Mouse (Mus musculus): ENCODE measurements around the gene Fbxo24.

Gene Fbxo24

DNA sequence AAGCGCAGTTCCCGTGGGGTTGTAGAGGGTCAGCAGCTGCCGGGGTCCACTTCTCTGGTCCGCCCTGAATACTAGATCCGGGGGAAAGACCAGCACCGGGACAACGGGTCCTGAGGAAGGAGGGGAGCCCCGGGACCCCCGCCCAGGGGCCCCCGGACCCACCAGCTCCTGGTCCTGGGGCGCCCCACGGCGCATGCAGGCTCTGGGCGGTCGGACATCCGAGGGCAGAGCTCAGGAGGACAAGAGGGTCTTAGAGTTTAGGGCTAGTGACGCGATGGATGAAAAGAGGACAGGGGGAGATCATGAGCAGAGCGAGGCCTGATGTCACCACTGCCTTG lies 28.6 kb downstream of the Fbxo24 start:
- no peak for DNase-seq

DNA sequence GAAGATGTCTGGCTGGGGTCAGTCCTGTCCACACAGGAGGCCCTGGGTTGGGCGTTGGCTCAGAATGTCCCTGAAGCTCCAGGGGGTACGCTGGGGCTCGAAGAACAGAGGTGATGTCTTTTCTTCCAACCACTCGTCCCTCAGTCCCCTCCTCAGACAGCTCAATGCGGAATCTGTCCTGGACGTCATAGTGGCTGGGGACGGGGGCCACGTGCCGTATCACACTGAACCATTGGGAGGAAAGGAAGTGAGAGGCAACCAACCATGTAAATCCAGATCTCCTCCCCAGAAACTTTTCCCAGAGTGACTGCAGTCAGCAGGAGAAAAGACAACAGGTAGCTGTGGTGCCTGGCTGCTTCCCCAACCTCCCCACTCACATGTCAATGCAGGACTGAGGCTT lies 29.2 kb downstream of the Fbxo24 start:
- no peak for DNase-seq

DNA sequence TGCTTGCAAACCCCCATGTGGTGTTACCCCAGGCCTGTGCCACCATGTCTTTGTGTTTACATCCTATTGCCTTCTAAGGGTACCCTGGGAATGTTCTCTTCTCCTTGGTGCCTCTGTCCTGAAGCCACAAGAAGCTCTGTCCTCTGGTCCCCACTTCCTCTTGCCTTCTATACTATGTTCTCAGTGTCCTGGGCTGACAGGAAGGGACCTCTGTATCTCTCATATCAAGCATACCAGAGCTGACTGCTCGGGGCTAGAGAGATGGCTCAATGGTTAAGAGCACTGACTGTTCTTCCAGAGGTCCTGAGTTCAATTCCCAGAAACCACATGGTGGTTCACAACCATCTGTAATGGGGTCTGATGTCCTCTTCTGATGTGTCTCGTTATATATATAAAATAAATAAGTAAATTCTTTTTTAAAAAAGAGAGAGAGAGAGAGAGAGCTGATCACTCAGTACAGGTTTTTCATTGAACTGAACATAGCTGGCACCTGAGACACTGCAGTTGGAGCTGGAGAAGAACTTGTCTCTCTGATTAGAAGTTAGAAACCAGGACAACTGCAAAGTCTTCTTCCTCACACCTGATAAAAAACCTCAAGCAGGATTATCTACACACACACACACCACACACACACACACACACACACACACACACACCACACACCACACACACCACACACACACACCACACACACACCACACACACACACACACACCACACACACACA lies 30.5 kb downstream of the Fbxo24 start:
- no peak for DNase-seq

DNA sequence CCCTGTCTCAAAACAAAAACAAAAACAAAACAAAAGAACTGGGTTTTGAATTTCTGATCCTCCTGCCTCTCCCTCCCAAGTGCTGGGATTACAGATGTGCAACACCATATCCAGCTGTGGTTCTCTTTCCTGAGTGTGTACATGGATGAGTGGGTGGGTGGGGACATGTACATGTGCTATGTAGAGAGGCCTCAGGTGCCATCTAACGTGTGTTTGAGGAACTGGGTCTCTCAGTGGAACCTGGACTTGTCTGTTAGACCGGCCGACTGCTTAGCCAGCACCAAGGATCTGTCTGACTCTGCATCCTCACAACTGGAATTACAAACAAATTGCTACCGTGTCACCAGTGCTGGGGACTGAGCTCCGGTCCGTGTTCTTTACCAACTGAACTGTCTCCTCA lies 31.2 kb downstream of the Fbxo24 start:
- DNase-seq: no peak

DNA sequence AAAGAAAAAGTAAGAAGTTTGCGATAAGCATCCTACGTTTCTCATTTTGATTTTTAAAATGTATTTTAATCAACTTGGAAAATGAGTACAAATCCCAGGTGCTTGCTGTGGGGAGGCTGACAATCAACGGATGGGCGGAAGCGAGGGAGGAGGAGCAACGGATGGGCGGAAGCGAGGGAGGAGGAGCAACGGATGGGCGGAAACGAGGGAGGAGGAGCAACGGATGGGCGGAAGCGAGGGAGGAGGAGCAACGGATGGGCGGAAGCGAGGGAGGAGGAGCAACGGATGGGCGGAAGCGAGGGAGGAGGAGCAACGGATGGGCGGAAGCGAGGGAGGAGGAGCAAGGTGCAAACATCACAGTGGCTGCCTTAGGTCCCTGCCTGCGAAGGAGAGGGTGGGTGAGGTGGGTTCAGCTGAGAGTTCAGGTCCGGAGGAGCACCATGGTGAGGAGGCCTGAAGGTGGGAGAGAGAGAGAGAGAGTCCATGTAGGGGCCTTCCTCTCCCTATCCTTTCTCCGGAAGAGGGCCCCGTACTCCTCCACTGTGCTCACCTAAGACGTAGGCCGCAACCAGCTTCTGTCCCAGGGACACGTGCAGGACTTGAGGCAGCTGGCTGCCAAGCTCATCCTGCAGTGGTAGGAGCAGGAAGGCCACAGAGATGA lies 32.1 kb downstream of the Fbxo24 start:
- no peak for DNase-seq

DNA sequence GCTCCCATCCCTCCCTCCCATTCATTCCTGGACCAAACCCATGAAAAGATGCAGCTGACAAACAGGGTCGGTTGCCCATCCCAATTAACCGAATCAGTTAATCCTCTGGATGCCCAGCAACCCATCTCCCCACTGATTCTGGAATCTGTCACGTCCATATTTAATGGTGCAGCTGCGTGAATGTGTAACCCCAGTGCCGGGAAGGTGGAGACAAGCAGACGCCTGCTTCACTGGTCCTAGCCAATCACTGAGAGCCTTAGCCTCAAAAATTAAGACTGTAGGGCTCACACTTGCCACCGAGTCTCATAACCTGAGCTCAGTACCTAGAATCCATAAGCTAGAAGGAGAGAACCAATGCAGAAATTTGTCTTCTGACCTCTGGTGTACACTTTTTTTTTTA lies 32.9 kb downstream of the Fbxo24 start:
- DNase-seq: no peak

DNA sequence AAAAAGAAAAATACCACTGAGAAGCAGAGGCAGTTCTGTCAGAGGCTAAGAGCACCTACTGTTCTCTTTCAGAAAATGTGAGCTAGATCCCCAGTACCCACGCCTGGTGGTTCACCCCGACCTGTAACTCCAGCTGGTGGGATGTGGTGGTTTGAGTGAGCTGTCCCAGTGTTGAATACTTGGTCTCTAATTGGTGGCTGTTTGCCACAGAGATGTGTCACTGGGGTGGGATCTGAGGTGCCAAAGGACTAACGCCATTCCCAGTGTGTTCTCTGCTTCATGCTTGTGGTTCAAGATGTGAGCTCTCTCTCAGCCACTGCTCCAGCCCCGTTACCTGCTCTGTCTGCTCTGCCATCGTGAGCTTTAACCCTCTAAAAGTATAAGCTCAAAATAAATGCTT lies 38.3 kb downstream of the Fbxo24 start:
- DNase-seq: no peak

DNA sequence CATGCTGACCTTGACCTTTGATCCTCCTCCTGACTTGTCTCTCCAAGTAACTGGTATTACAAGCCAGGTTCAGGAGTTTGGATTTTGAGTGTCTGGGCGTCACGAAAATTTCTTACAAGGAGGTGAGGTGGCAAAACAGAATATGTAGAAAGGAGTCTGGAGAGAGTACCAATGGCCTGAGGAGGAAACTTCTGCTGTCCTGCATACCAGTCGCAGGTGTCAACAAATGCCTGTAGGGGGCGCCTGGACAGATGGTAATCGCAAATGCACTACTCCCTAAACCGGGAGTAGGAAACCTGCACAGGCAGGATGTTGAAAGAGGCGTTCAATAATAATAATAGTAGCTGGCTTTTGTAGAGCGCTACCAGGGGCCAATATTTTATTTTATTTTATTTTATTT lies 43.8 kb downstream of the Fbxo24 start:
- peak; percentile 69 for DNase-seq

DNA sequence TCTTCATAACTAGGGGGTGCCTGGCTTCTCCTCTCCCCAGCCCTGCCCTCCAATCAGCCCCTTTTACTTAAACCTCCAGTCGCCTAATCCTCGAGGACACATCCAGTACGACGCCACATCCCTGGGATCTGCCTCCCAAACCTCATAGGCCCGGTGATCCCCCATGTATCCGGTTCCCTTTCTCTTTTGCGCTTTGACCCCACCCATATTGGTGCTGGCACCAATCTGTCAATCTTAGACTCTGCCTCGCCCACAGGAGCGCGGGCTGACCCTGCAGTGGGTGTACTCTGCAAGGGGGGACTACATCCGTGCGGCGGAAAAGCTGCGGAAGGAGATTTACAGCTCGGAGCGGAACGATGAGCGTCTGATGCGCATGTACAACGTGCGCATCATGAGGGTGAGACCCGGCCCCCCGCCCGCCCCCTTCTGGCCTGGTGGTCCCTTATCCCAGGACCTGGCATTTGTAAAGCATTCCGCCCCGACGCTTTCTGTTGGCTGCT lies 45.1 kb downstream of the Fbxo24 start:
- DNase-seq: peak; percentile 48

DNA sequence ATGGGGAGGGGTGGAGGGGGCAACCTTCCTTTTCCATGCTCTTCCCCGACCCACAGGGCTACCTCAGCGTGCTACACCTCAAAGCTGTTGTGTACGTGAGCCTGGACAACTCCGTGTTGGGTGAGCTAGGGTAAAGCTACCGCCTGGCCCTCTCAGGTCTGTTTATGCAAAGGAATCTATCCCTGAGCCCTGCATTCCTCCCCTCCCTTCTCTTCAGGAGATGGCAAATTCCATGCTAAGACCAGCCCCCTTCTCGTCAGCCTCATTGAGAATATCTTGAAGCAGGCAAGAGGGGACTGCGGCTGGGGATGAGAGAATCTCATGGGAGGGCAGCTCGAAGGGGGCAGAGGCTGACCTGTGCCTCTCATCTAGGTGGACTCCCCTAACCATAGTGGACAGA lies 46.1 kb downstream of the Fbxo24 start:
- DNase-seq: no peak

DNA sequence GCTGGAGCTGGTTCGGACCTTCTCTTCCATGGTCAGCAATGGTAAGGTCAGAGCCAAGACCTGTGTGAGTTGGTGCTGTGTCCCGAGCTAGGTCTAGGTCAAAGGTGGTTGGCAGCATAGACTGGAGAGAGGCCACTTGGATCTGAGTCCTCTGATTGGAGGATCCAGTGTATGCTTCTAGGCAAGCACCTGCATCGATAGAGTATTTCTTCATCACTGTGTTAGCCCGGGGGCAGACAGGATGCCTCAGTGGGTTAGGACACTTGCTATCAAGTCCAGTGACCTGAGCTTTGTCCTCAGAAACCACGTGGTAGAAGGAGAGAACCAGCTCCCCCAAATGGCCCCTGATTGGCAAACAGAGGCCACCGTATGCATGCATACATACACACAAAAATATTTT lies 48.6 kb downstream of the Fbxo24 start:
- no peak for DNase-seq

DNA sequence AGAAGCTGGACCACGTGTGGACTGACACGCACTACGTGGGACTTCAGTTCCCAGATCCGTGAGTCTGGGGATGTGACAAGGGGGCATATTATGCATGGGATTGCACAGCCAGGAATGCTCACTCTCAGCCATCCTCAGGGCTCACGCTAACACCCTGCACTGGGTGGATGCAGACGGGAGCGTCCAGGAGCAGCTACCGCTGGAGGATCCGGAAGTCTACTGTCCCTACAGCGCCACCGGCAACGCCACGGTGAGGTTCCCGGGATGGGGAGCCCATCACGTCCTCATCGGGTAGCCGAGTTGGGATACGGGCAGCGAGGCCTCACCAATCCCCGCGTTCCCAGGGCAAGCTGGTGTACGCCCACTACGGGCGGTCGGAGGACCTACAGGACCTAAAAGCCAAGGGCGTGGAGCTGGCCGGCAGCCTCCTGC lies 54.3 kb downstream of the Fbxo24 start:
- peak; percentile 57 for DNase-seq

DNA sequence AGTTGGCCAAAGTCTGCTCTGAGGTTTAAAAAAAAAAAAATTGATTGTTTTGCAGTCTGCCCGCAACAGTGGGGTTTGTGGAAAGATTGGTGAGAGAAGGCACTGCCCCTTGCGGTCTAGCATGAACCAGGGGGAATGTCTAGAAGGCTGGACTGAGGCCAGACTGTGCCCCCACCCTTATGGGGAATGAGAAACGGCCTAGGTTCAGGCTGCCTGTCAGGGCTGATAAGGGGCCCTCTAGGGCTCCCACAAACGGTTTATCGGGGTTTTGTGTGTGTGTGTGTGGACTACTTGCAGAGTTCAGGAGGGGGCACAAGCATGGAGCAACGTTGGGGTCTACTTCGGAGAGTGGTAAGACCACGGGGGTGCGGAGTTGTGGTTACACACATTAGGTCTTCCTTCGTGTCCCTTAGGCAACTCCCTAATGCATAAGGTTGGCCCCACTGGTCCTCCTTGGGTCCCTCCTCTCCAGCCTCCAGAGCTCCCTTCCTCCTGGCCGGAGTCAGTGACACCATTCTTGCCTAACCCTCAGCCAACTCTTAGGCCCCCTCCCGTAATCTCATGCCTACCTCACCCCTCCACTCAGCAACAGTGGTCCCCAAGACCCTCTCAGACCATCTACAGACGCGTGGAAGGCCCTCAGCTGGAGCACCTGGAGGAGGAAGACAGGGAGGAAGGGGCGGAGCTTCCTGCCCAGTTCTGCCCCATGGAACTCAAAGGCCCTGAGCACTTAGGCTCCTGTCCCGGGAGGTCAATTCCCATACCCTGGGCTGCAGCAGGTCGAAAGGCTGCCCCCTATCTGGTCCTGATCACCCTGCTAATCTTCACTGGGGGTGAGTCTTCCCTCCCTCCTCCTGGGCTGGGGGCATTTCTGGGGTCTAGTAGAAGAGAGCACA lies 57.9 kb downstream of the Fbxo24 start:
- DNase-seq: no peak

DNA sequence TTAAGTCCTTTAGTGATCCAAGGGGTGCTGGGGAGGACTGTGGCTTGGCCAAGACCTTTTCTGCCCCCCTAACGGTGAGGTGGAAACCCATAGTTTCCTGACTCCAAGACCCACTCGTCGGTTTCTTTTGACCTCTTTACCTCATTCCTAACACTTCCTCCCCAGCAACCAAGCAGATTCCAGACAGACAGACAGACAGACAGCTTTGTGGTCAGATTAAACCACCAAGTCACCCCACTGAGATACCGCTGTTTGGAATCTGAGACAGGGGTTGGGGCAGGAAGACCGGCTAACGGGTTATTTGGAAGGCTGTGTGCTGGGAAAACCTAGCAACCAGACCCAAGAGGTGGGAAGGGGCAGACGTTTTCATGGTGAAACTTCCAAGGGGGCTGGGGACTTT lies 58.6 kb downstream of the Fbxo24 start:
- DNase-seq: no peak

DNA sequence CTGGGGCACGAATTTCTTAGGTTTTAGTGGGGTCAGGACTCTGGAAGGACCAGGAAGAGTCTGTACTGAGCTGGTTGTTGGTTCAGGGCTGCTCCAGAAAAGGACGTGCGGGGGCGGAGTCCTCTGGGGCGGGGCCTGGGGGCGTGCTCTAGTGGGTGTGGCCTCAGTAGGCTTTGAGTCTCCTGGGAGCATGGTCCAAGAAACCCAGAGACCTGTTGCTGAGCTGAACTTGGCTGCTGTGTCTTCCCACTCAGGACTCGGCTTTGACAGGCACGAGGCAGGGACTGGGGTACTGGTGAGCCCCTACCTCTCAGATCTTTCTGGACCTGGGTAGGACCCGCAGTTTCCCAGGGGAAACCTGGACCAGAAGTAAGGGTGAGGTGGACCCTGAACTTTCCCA lies 59.1 kb downstream of the Fbxo24 start, which contains the start of gene Tfr2:
Gene Tfr2 (plus strand): TSS at position 176 of the 400 bp plus-strand sequence.
- no peak for DNase-seq

DNA sequence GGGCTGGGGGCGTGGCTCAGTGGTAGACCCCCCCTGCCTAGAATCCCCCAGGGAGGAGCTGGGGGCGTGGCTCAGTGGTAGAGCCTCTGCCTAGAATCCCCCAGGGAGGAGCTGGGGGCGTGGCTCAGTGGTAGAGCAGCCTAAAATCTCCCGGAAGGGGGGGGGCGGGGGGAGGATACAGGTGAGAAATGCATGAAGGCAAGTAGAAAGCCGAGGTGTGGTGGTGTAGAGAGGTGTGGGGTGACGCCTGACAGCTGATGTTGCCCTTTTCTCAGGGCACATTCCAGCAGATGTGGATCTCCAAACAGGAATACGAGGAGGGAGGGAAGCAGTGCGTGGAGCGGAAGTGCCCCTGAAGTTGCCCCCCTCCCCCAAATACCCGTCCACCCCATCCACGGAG lies 59.8 kb downstream of the Fbxo24 start:
- no peak for DNase-seq

DNA sequence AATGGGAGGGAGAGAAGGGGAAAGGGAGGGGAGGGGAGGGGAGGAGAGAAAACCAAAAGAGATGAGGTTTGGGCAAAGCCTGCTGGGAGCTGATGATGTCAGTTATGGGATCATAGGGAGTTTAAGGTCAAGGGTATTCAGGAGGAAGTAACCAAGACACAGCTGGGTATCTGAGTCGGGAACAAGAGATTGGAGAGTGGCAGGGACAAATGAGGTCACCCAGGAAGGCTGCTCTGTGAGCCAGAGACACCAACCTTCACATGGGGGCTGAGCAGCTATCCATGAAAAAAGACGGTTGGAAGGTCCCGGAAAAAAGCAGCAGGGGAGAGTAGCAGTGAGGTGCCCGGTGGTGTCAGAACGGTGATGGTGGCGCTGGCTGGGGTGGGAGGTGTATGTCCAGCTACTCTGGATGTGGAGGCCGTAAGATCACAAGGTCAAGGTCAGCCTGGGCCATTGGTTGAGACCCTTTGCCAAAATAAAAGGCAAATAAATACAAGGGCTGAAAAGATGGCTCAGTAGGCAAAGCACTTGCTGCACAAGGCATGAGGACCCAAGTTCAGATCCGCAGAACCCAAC lies 60.5 kb downstream of the Fbxo24 start:
- DNase-seq: no peak

DNA sequence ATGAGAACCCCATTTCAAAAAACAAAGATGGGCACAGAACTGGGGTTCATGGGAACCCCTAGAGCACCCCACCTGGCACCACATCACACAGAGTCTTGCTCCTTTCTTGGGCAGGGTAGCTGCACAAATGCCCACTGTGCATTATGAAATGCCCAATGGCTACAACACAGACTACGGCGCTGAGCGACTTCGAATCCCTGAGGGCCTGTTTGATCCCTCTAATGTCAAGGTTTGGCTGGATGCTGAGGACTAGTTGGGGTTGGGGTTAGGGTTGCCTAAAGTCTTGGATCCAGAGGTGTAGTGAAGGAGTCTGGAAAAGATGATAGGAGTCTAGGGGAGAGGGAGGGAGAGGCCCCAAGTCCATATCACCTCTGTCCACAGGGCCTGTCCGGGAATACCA lies 62.4 kb downstream of the Fbxo24 start:
- DNase-seq: no peak

DNA sequence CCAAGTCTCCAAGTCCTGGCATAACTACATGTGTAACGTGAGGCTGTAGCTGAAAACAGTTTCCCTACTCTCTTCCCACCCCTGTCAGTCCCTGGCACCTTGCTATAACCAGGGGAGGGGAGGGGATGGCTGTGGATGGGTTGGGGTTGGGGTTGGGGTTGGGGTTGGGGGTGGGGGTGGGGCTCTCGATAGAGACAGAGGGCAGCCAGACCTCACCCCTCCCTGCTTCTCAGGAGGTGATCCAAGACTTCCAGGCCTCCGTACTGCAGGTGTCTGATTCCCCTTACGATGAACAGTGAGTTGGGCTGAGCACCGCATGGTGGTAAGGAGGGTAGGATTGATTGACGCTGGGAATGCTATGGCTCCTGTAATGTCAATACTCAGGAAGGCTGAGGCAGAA lies 63.1 kb downstream of the Fbxo24 start:
- no peak for DNase-seq

DNA sequence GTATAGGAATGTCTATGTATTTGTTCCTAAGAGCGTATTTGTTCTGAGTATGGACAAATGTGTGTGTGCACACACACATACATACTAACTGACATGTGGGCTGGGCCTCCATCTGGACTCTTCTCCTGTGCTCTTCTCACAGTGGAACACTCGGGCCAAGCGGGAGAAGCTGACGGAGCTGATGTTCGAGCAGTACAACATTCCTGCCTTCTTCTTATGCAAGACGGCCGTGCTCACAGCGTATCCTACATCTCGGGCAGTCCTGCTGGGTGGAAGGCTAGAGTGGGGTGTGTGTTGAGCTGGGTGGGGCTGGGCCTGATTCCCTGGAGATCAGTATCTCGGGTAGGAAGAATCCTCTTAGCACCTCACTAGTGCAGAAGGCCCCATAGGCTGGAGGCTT lies 65.8 kb downstream of the Fbxo24 start:
- DNase-seq: peak; percentile 52
